Mouse (Mus musculus): ENCODE results near the gene Zmynd8.

Gene Zmynd8

GRCm38 (mm10) chr2:165858453-165859384, 40.1 kb downstream of the Zmynd8 start:
- DNase-seq (ENCODE audit: low spot score): peak; percentile 41

- peak; percentile 57 for DNase-seq (ENCODE audit: low spot score)
Observed at GRCm38 (mm10) chr2:165857841-165858426, 40.9 kb downstream of the Zmynd8 start.

GRCm38 (mm10) chr2:165857395-165857831, 41.4 kb downstream of the Zmynd8 start:
- DNase-seq (ENCODE audit: low spot score): peak; percentile 57

GRCm38 (mm10) chr2:165856611-165857200, 42.1 kb downstream of the Zmynd8 start:
- DNase-seq (ENCODE audit: low spot score): peak; percentile 68

GRCm38 (mm10) chr2:165855641-165856301, 43.0 kb downstream of the Zmynd8 start:
- DNase-seq (ENCODE audit: low spot score): peak; percentile 87

- peak; percentile 52 for DNase-seq (ENCODE audit: low spot score)
Observed at GRCm38 (mm10) chr2:165854207-165854968, 44.4 kb downstream of the Zmynd8 start.

GRCm38 (mm10) chr2:165852896-165853633, 45.8 kb downstream of the Zmynd8 start:
- no peak for DNase-seq (ENCODE audit: low spot score)

- no peak for DNase-seq (ENCODE audit: low spot score)
Observed at GRCm38 (mm10) chr2:165852453-165852852, 46.4 kb downstream of the Zmynd8 start.

- DNase-seq (ENCODE audit: low spot score): no peak
Observed at GRCm38 (mm10) chr2:165851811-165852415, 46.9 kb downstream of the Zmynd8 start.

- no peak for DNase-seq (ENCODE audit: low spot score)
Observed at GRCm38 (mm10) chr2:165850826-165851225, 48.0 kb downstream of the Zmynd8 start.

GRCm38 (mm10) chr2:165849129-165849528, 49.7 kb downstream of the Zmynd8 start:
- peak; percentile 95 for DNase-seq (ENCODE audit: low spot score)

- no peak for DNase-seq (ENCODE audit: low spot score)
Observed at GRCm38 (mm10) chr2:165846787-165847186, 52.0 kb downstream of the Zmynd8 start.

GRCm38 (mm10) chr2:165845490-165845889, 53.3 kb downstream of the Zmynd8 start:
- no peak for DNase-seq (ENCODE audit: low spot score)

- no peak for DNase-seq (ENCODE audit: low spot score)
Observed at GRCm38 (mm10) chr2:165843350-165843749, 55.5 kb downstream of the Zmynd8 start.

GRCm38 (mm10) chr2:165842241-165842640, 56.6 kb downstream of the Zmynd8 start:
- no peak for DNase-seq (ENCODE audit: low spot score)

GRCm38 (mm10) chr2:165841805-165842204, 57.0 kb downstream of the Zmynd8 start:
- no peak for DNase-seq (ENCODE audit: low spot score)

GRCm38 (mm10) chr2:165840852-165841251, 58.0 kb downstream of the Zmynd8 start:
- DNase-seq (ENCODE audit: low spot score): no peak

- DNase-seq (ENCODE audit: low spot score): no peak
Observed at GRCm38 (mm10) chr2:165839317-165839652, 59.5 kb downstream of the Zmynd8 start.

GRCm38 (mm10) chr2:165838606-165839316, 60.1 kb downstream of the Zmynd8 start:
- DNase-seq (ENCODE audit: low spot score): no peak

- DNase-seq (ENCODE audit: low spot score): no peak
Observed at GRCm38 (mm10) chr2:165834601-165835000, 64.2 kb downstream of the Zmynd8 start.
